Mouse (Mus musculus): ENCODE data around the gene Dusp15. TPM values are rescaled to one million over a fixed set of nuclear protein-coding genes. Genes with fewer than 3 reads are reported as not detected.

The Dusp15 gene
- polyA plus RNA-seq, 1 experiment: 5.7 TPM

- Histone ChIP-seq H3K4me1 (replicated peaks; ENCODE audit: control insufficient read depth, insufficient read depth, low read length) (peaks cover 38% of the 10 kb centered on the region), H3K36me3 (ENCODE audit: control insufficient read depth, insufficient read depth, low read length) (no peaks in the 10 kb centered on the region), H3K27ac (ENCODE audit: control insufficient read depth, insufficient read depth, low read length) (no peak overlapping the region), H3K4me3 (ENCODE audit: control insufficient read depth, insufficient read depth, low read length) (no peak overlapping the region), H3K27me3 (ENCODE audit: control insufficient read depth, insufficient read depth, low read length) (no peaks in the 10 kb centered on the region)
- WGBS: 28% methylated on average over 5 of the region's 5 CpGs
- TF ChIP-seq POLR2A (IDR thresholded peaks at IDR 0.05; ENCODE audit: control insufficient read depth, extremely low read depth, insufficient read depth, low read length, poor library complexity): no peak
- TF ChIP-seq CTCF (IDR thresholded peaks at IDR 0.05; ENCODE audit: borderline replicate concordance, control insufficient read depth, extremely low read depth, insufficient read depth, low read length, poor library complexity): no peak
- DNase-seq: no peak
Observed at GRCm38 (mm10) chr2:152904127-152904643, 47.3 kb downstream of the Dusp15 start.

GRCm38 (mm10) chr2:152903586-152903985, 47.9 kb downstream of the Dusp15 start:
- Histone ChIP-seq H3K4me1 (replicated peaks; ENCODE audit: control insufficient read depth, insufficient read depth, low read length) (peaks cover 38% of the 10 kb centered on the region), H3K4me3 (ENCODE audit: control insufficient read depth, insufficient read depth, low read length) (no peak overlapping the region), H3K27ac (ENCODE audit: control insufficient read depth, insufficient read depth, low read length) (no peak overlapping the region), H3K36me3 (ENCODE audit: control insufficient read depth, insufficient read depth, low read length) (no peaks in the 10 kb centered on the region), H3K27me3 (ENCODE audit: control insufficient read depth, insufficient read depth, low read length) (no peaks in the 10 kb centered on the region)
- WGBS: 62% methylated on average over 4 of the region's 4 CpGs
- no peak for TF ChIP-seq POLR2A (IDR thresholded peaks at IDR 0.05; ENCODE audit: control insufficient read depth, extremely low read depth, insufficient read depth, low read length, poor library complexity)
- no peak for TF ChIP-seq CTCF (IDR thresholded peaks at IDR 0.05; ENCODE audit: borderline replicate concordance, control insufficient read depth, extremely low read depth, insufficient read depth, low read length, poor library complexity)
- DNase-seq: no peak

GRCm38 (mm10) chr2:152902658-152903057, 48.8 kb downstream of the Dusp15 start:
- no peaks in the 10 kb centered on the region for H3K27me3 ChIP-seq (ENCODE audit: control insufficient read depth, insufficient read depth, low read length)
- TF ChIP-seq POLR2A (IDR thresholded peaks at IDR 0.05; ENCODE audit: control insufficient read depth, extremely low read depth, insufficient read depth, low read length, poor library complexity) (no peak), CTCF (IDR thresholded peaks at IDR 0.05; ENCODE audit: borderline replicate concordance, control insufficient read depth, extremely low read depth, insufficient read depth, low read length, poor library complexity) (no peak)
- H3K36me3 ChIP-seq (ENCODE audit: control insufficient read depth, insufficient read depth, low read length): no peaks in the 10 kb centered on the region
- 90% methylated on average over 3 of the region's 3 CpGs for WGBS
- DNase-seq: no peak
- H3K27ac ChIP-seq (ENCODE audit: control insufficient read depth, insufficient read depth, low read length): no peak overlapping the region
- H3K4me1 ChIP-seq (replicated peaks; ENCODE audit: control insufficient read depth, insufficient read depth, low read length): peaks cover 37% of the 10 kb centered on the region
- H3K4me3 ChIP-seq (ENCODE audit: control insufficient read depth, insufficient read depth, low read length): no peak overlapping the region

GRCm38 (mm10) chr2:152901296-152901695, 50.2 kb downstream of the Dusp15 start:
- WGBS: 97% methylated on average over 15 of the region's 15 CpGs
- no peaks in the 10 kb centered on the region for H3K36me3 ChIP-seq (ENCODE audit: control insufficient read depth, insufficient read depth, low read length)

GRCm38 (mm10) chr2:152899011-152899410, 52.5 kb downstream of the Dusp15 start:
- peaks cover 7% of the 10 kb centered on the region for H3K4me1 ChIP-seq (replicated peaks; ENCODE audit: control insufficient read depth, insufficient read depth, low read length)
- 97% methylated on average over 6 of the region's 6 CpGs for WGBS
- no peak for DNase-seq
- H3K4me3 ChIP-seq (ENCODE audit: control insufficient read depth, insufficient read depth, low read length): no peak overlapping the region
- no peaks in the 10 kb centered on the region for H3K27me3 ChIP-seq (ENCODE audit: control insufficient read depth, insufficient read depth, low read length)
- no peak overlapping the region for H3K27ac ChIP-seq (ENCODE audit: control insufficient read depth, insufficient read depth, low read length)
- H3K36me3 ChIP-seq (ENCODE audit: control insufficient read depth, insufficient read depth, low read length): peaks cover 10% of the 10 kb centered on the region
- TF ChIP-seq POLR2A (IDR thresholded peaks at IDR 0.05; ENCODE audit: control insufficient read depth, extremely low read depth, insufficient read depth, low read length, poor library complexity) (no peak), CTCF (IDR thresholded peaks at IDR 0.05; ENCODE audit: borderline replicate concordance, control insufficient read depth, extremely low read depth, insufficient read depth, low read length, poor library complexity) (no peak)

More at GRCm38 (mm10) chr2:152901296-152901695, 50.2 kb downstream of the Dusp15 start:
- H3K27me3 ChIP-seq (ENCODE audit: control insufficient read depth, insufficient read depth, low read length): no peaks in the 10 kb centered on the region
- H3K4me3 ChIP-seq (ENCODE audit: control insufficient read depth, insufficient read depth, low read length): no peak overlapping the region
- no peak for DNase-seq
- TF ChIP-seq POLR2A (IDR thresholded peaks at IDR 0.05; ENCODE audit: control insufficient read depth, extremely low read depth, insufficient read depth, low read length, poor library complexity) (no peak), CTCF (IDR thresholded peaks at IDR 0.05; ENCODE audit: borderline replicate concordance, control insufficient read depth, extremely low read depth, insufficient read depth, low read length, poor library complexity) (no peak)
- H3K4me1 ChIP-seq (replicated peaks; ENCODE audit: control insufficient read depth, insufficient read depth, low read length): peaks cover 23% of the 10 kb centered on the region
- H3K27ac ChIP-seq (ENCODE audit: control insufficient read depth, insufficient read depth, low read length): no peak overlapping the region

GRCm38 (mm10) chr2:152896926-152897325, 54.6 kb downstream of the Dusp15 start:
- TF ChIP-seq CTCF (IDR thresholded peaks at IDR 0.05; ENCODE audit: borderline replicate concordance, control insufficient read depth, extremely low read depth, insufficient read depth, low read length, poor library complexity) (no peak), POLR2A (IDR thresholded peaks at IDR 0.05; ENCODE audit: control insufficient read depth, extremely low read depth, insufficient read depth, low read length, poor library complexity) (no peak)
- WGBS: 92% methylated on average over 3 of the region's 3 CpGs
- Histone ChIP-seq H3K27ac (ENCODE audit: control insufficient read depth, insufficient read depth, low read length) (no peak overlapping the region), H3K4me3 (ENCODE audit: control insufficient read depth, insufficient read depth, low read length) (no peak overlapping the region), H3K27me3 (ENCODE audit: control insufficient read depth, insufficient read depth, low read length) (no peaks in the 10 kb centered on the region), H3K4me1 (replicated peaks; ENCODE audit: control insufficient read depth, insufficient read depth, low read length) (no peaks in the 10 kb centered on the region), H3K36me3 (ENCODE audit: control insufficient read depth, insufficient read depth, low read length) (peaks cover 31% of the 10 kb centered on the region)
- no peak for DNase-seq

GRCm38 (mm10) chr2:152895834-152896233, 55.7 kb downstream of the Dusp15 start:
- H3K4me1 ChIP-seq (replicated peaks; ENCODE audit: control insufficient read depth, insufficient read depth, low read length): no peaks in the 10 kb centered on the region
- no peak overlapping the region for H3K27ac ChIP-seq (ENCODE audit: control insufficient read depth, insufficient read depth, low read length)
- peaks cover 42% of the 10 kb centered on the region for H3K36me3 ChIP-seq (ENCODE audit: control insufficient read depth, insufficient read depth, low read length)
- no peak overlapping the region for H3K4me3 ChIP-seq (ENCODE audit: control insufficient read depth, insufficient read depth, low read length)
- TF ChIP-seq CTCF (IDR thresholded peaks at IDR 0.05; ENCODE audit: borderline replicate concordance, control insufficient read depth, extremely low read depth, insufficient read depth, low read length, poor library complexity) (no peak), POLR2A (IDR thresholded peaks at IDR 0.05; ENCODE audit: control insufficient read depth, extremely low read depth, insufficient read depth, low read length, poor library complexity) (no peak)
- no peak for DNase-seq
- 97% methylated on average over 9 of the region's 9 CpGs for WGBS
- H3K27me3 ChIP-seq (ENCODE audit: control insufficient read depth, insufficient read depth, low read length): no peaks in the 10 kb centered on the region

Other genes starting within 250 kb of the Dusp15 start
- gene Id1, start 215.4 kb downstream of the Dusp15 start, polyA plus RNA-seq (2012; rRNA removed): 54.6 and 66.4 TPM in 2 replicates
- 1.6 and 1.9 TPM in 2 replicates for gene Cox4i2, start 197.5 kb downstream of the Dusp15 start, polyA plus RNA-seq (2012; rRNA removed)
- 205 and 207 TPM in 2 replicates for gene Bcl2l1, start 120.0 kb downstream of the Dusp15 start, polyA plus RNA-seq (2012; rRNA removed)
- 16.1 and 19.1 TPM in 2 replicates for gene Tpx2, start 103.7 kb downstream of the Dusp15 start, polyA plus RNA-seq (2012; rRNA removed)
- 0.20 and 0.34 TPM in 2 replicates for gene Mylk2, start 40.3 kb downstream of the Dusp15 start, polyA plus RNA-seq (2012; rRNA removed)
- 7.7 and 8.6 TPM in 2 replicates for gene Foxs1, start 18.5 kb downstream of the Dusp15 start, polyA plus RNA-seq (2012; rRNA removed)
- 2.0 and 2.1 TPM in 2 replicates for gene Ttll9, start 10.8 kb upstream of the Dusp15 start, polyA plus RNA-seq (2012; rRNA removed)
- gene Pdrg1, start 63.7 kb upstream of the Dusp15 start, polyA plus RNA-seq (2012; rRNA removed): 68.0 and 93.1 TPM in 2 replicates
- 0.06 and 0.16 TPM in 2 replicates for gene Xkr7, start 80.2 kb upstream of the Dusp15 start, polyA plus RNA-seq (2012; rRNA removed)
- 4.9 and 9.2 TPM in 2 replicates for gene Ccm2l, start 114.3 kb upstream of the Dusp15 start, polyA plus RNA-seq (2012; rRNA removed)
- gene Hck, start 156.8 kb upstream of the Dusp15 start, polyA plus RNA-seq (2012; rRNA removed): 14.6 and 22.1 TPM in 2 replicates
- 42.5 and 43.9 TPM in 2 replicates for gene Tm9sf4, start 209.6 kb upstream of the Dusp15 start, polyA plus RNA-seq (2012; rRNA removed)

All from thymus, adult 2 months (tissue).